Mouse (Mus musculus): Measurements from ENCODE around the gene Gorasp1. TPM values are rescaled to one million over a fixed set of nuclear protein-coding genes. Genes with fewer than 3 reads are reported as not detected.
A peak's percentile ranks its signal among the peaks of the same experiment; 100 is the strongest.

Gorasp1 gene
- polyA plus RNA-seq, 1 experiment: 10.5 TPM

GRCm38 (mm10) chr9:119982956-119983551, 45.7 kb upstream of the Gorasp1 start:
- peak overlapping the region; percentile 57 for H3ac ChIP-seq (ENCODE audit: control insufficient read depth, insufficient read length)

GRCm38 (mm10) chr9:119982241-119982811, 45.0 kb upstream of the Gorasp1 start:
- Histone ChIP-seq H3K4me2 (ENCODE audit: low read depth) (peak overlapping the region; percentile 100), H3ac (ENCODE audit: control insufficient read depth, insufficient read length) (peak overlapping the region; percentile 57), H3K36me3 (ENCODE audit: control insufficient read depth, insufficient read depth) (no peaks in the 10 kb centered on the region), H3K27me3 (ENCODE audit: control insufficient read depth, insufficient read depth, insufficient read length) (no peaks in the 10 kb centered on the region), H3K4me3 (peak overlapping the region; percentile 54), H3K79me2 (ENCODE audit: control insufficient read depth, insufficient read depth) (peaks cover 33% of the 10 kb centered on the region)
- TF ChIP-seq POLR2A (IDR thresholded peaks at IDR 0.05; ENCODE audit: insufficient read length, low read depth): no peak
- no peak for TF ChIP-seq MYOD1 (IDR thresholded peaks at IDR 0.05; ENCODE audit: control insufficient read depth in 1 of 3, insufficient read length in 2 of 3, low read depth in 2 of 3)
- no peak for TF ChIP-seq CEBPB (IDR thresholded peaks at IDR 0.05; ENCODE audit: insufficient read depth, poor library complexity, severe bottlenecking)
- TF ChIP-seq SRF (IDR thresholded peaks at IDR 0.05; ENCODE audit: control insufficient read depth, insufficient read length, low read depth): no peak
- no peak for TF ChIP-seq USF1 (IDR thresholded peaks at IDR 0.05; ENCODE audit: low read depth)
- no peak for TF ChIP-seq TCF12 (IDR thresholded peaks at IDR 0.05; ENCODE audit: insufficient read depth, poor library complexity, severe bottlenecking)
- no peak for TF ChIP-seq MAX (IDR thresholded peaks at IDR 0.05; ENCODE audit: low read depth)
- no peak for TF ChIP-seq E2F4 (IDR thresholded peaks at IDR 0.05; ENCODE audit: insufficient read depth)
- no peak for TF ChIP-seq REST (IDR thresholded peaks at IDR 0.05; ENCODE audit: insufficient read depth, insufficient read length)
- no peak for TF ChIP-seq TCF3 (IDR thresholded peaks at IDR 0.05; ENCODE audit: insufficient read length, low read depth)
- no peak for TF ChIP-seq POLR2AphosphoS2 (IDR thresholded peaks at IDR 0.05; ENCODE audit: insufficient read length, low read depth)

More at GRCm38 (mm10) chr9:119982956-119983551, 45.7 kb upstream of the Gorasp1 start:
- peak overlapping the region; percentile 54 for H3K4me3 ChIP-seq
- H3K27me3 ChIP-seq (ENCODE audit: control insufficient read depth, insufficient read depth, insufficient read length): no peaks in the 10 kb centered on the region
- H3K36me3 ChIP-seq (ENCODE audit: control insufficient read depth, insufficient read depth): no peaks in the 10 kb centered on the region
- TF ChIP-seq MYOD1 (IDR thresholded peaks at IDR 0.05; ENCODE audit: control insufficient read depth in 1 of 3, insufficient read length in 2 of 3, low read depth in 2 of 3): peak in 2 of 3 experiments; percentile 86 to 98
- peak in 2 of 3 experiments; percentile 1 to 75 for TF ChIP-seq MYOG (IDR thresholded peaks at IDR 0.05; ENCODE audit: control insufficient read depth in 1 of 3, insufficient read depth in 1 of 3, insufficient read length in 2 of 3, low read depth in 2 of 3)
- TF ChIP-seq POLR2A (IDR thresholded peaks at IDR 0.05; ENCODE audit: insufficient read length, low read depth): no peak
- TF ChIP-seq TCF12 (IDR thresholded peaks at IDR 0.05; ENCODE audit: insufficient read depth, poor library complexity, severe bottlenecking): no peak
- no peak for TF ChIP-seq POLR2AphosphoS2 (IDR thresholded peaks at IDR 0.05; ENCODE audit: insufficient read length, low read depth)
- no peak for TF ChIP-seq REST (IDR thresholded peaks at IDR 0.05; ENCODE audit: insufficient read depth, insufficient read length)
- no peak for TF ChIP-seq CEBPB (IDR thresholded peaks at IDR 0.05; ENCODE audit: insufficient read depth, poor library complexity, severe bottlenecking)
- TF ChIP-seq SRF (IDR thresholded peaks at IDR 0.05; ENCODE audit: control insufficient read depth, insufficient read length, low read depth): no peak
- peak; percentile 34 for TF ChIP-seq TCF3 (IDR thresholded peaks at IDR 0.05; ENCODE audit: insufficient read length, low read depth)
- TF ChIP-seq USF1 (IDR thresholded peaks at IDR 0.05; ENCODE audit: low read depth): no peak
- TF ChIP-seq E2F4 (IDR thresholded peaks at IDR 0.05; ENCODE audit: insufficient read depth): no peak
- TF ChIP-seq MAX (IDR thresholded peaks at IDR 0.05; ENCODE audit: low read depth): no peak
- peaks cover 29% of the 10 kb centered on the region for H3K79me2 ChIP-seq (ENCODE audit: control insufficient read depth, insufficient read depth)
- peak overlapping the region; percentile 100 for H3K4me2 ChIP-seq (ENCODE audit: low read depth)

GRCm38 (mm10) chr9:119981183-119982179, 44.1 kb upstream of the Gorasp1 start:
- Histone ChIP-seq H3K36me3 (ENCODE audit: control insufficient read depth, insufficient read depth) (no peaks in the 10 kb centered on the region), H3ac (ENCODE audit: control insufficient read depth, insufficient read length) (peak overlapping the region; percentile 3), H3K4me3 (peak overlapping the region; percentile 54), H3K27me3 (ENCODE audit: control insufficient read depth, insufficient read depth, insufficient read length) (no peaks in the 10 kb centered on the region), H3K4me2 (ENCODE audit: low read depth) (peak overlapping the region; percentile 100), H3K79me2 (ENCODE audit: control insufficient read depth, insufficient read depth) (peaks cover 39% of the 10 kb centered on the region)
- no peak for TF ChIP-seq MAX (IDR thresholded peaks at IDR 0.05; ENCODE audit: low read depth)
- TF ChIP-seq USF1 (IDR thresholded peaks at IDR 0.05; ENCODE audit: low read depth): no peak
- TF ChIP-seq REST (IDR thresholded peaks at IDR 0.05; ENCODE audit: insufficient read depth, insufficient read length): no peak
- no peak for TF ChIP-seq POLR2A (IDR thresholded peaks at IDR 0.05; ENCODE audit: insufficient read length, low read depth)
- no peak for TF ChIP-seq TCF12 (IDR thresholded peaks at IDR 0.05; ENCODE audit: insufficient read depth, poor library complexity, severe bottlenecking)
- TF ChIP-seq E2F4 (IDR thresholded peaks at IDR 0.05; ENCODE audit: insufficient read depth): no peak
- no peak for TF ChIP-seq TCF3 (IDR thresholded peaks at IDR 0.05; ENCODE audit: insufficient read length, low read depth)

- TF ChIP-seq SRF (IDR thresholded peaks at IDR 0.05; ENCODE audit: control insufficient read depth, insufficient read length, low read depth) (no peak), POLR2A (IDR thresholded peaks at IDR 0.05; ENCODE audit: insufficient read length, low read depth) (no peak), TCF3 (IDR thresholded peaks at IDR 0.05; ENCODE audit: insufficient read length, low read depth) (no peak)
- peak overlapping the region; percentile 54 for H3K4me3 ChIP-seq
Observed at GRCm38 (mm10) chr9:119980770-119981182, 43.4 kb upstream of the Gorasp1 start.

More at GRCm38 (mm10) chr9:119980770-119981182, 43.4 kb upstream of the Gorasp1 start:
- Histone ChIP-seq H3K27me3 (ENCODE audit: control insufficient read depth, insufficient read depth, insufficient read length) (no peaks in the 10 kb centered on the region), H3K4me2 (ENCODE audit: low read depth) (peak overlapping the region; percentile 100), H3ac (ENCODE audit: control insufficient read depth, insufficient read length) (peak overlapping the region; percentile 3), H3K79me2 (ENCODE audit: control insufficient read depth, insufficient read depth) (peaks cover 39% of the 10 kb centered on the region), H3K36me3 (ENCODE audit: control insufficient read depth, insufficient read depth) (peaks cover under 1% of the 10 kb centered on the region)
